Mouse (Mus musculus) urinary bladder, postnatal 10 days (tissue): ENCODE data around the gene Dhh.
"Not testable (repeated sequence)": the region's sequence is repeated elsewhere in the genome, so short reads cannot be mapped to it uniquely, and the experiment has no call there.

Experiments used
- DNase-seq: peaks from one replicate; pipeline ENCODE4 v3.0.0; 2022; ENCODE audit warnings: low spot score

Dhh gene

DNA sequence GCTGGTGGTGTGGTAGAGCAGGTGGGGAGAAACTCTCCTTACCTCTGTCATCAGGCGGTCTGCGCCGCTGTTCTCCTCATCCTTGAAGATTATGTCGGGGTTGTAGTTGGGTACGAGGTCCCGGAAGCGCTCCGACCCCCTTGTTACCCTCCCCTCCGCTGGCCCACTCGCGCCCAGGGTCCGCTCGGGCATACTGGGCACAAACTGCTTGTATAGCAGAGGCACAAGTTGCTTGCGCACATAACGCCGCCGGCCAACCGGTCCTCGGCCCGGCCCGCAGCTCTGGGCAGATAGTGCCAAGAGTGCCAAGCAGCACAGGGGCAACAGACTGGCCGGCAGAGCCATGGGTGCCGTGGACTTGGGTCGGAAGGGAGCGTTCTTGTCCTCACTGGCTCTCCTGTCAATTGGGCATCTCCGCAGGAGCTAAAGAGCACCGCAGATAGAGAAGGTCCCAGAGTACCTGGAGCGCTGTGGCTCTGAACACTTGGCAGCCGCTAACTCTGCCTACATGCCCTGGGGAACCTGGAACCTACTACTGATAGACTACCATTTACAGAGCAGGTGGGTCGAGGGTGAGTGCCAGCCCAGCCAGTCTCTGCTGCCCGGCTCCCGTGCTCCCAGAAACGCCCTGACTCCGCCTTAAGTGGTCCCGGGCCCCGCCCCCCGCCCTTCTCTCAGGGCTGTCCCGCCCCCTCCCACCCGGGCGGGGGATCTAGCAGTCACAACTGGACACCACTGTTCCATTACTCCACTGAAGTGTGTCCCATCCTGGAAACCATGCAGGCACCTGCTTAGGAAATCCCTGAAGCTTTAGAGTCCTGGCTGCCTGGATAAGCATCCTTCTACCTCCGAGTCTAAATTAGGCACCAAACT is at the start of gene Dhh:
TSS of gene Dhh (minus strand) at position 613 of the 873 bp plus-strand sequence.
- DNase-seq, result no peak

DNA sequence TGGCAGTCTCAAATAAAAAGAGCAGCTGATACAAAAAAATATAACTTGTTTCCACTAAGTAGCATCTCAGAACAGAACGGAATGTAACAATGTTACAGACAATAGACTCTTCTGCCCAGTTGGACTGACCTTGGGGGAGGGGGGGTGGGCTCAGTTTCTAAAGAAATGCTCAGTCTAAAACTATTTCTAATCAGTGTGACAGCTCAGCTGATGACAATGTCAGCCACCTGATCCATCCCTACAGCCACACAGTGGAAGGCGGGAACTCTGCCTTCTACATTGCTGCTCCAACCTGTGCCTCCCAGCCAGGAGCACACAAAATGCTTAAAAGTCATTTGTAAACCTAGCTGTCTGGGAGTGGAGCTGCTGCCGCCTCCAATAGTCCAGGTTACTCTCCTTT is 49.5 kb upstream of the Dhh start:
- DNase-seq, result no peak

DNA sequence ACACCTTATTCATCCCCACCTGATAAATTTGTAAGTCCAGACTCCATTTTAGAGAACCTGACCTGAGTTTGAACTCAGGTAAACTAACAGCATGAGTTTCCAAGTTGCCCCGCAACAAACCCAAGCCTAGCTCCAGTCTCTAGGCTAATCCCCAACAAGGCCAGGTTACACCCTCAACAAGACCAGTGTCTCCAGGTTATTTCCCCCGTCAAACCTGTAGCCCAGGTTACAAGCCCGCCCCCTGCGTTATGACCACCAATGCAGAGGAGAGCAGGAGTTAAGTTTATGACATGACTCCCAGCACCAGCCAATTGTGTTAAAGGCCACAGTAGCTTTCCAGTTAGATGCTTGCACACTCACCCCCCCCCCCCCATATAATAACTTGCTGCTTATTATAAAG is 44.8 kb upstream of the Dhh start:
- DNase-seq, result no peak

DNA sequence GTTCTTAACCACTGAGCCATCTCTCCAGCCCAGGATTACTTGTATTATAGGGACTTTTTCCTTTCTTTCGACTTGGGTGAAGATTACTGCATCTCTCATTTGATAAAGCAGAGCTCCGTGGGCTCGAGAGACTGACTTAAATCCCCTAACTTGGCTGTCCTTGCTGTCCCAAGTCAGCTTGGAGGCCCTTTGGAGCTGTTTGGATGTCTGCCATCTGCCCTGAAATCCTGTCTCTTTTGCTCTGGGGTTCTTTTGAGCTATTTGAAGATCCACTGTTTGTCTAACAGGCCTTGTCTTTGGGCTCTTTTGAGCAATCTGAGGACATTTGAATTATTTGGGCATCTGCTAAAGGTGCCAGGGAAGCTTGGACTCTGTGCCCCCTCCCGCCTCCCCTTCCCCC is 43.7 kb upstream of the Dhh start:
- DNase-seq, result no peak

DNA sequence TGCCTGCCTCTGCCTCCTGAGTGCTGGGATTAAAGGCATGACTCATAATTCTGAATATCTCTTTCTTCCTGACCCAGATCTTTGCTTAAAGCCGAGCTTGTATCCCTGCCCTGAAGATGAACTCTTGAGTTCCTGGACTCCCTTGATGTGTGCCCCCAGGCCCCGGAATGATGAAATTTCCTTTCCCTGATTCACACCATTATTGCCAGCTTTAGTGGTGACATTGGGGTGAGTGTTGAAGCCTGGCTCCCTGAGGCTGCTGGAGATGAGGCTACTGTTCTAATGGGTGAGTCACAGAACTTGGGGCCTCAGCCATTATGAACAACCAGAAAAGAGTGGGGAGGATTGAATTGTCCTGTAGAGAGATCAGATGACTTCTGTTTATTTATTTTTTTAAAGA is 43.2 kb upstream of the Dhh start:
- no peak for DNase-seq

DNA sequence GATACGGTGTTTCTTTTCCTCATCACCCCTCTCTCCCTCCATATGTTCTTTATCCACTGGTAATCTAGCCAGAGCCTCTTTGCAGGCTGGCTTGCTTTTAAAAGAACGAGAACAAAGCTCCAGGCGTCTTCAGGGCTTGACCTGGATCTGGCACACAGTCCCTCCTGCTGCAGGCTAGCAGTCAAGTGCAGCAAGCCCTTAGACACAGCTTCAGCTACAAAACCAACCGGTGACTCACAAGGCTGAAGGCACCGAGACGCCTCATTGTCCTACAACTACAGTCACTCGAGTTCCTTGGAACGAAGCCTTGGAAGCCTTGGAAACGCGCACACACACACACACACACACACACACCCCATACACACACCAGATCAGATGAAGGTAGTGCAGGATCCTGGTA is 42.5 kb upstream of the Dhh start:
- DNase-seq, result no peak

DNA sequence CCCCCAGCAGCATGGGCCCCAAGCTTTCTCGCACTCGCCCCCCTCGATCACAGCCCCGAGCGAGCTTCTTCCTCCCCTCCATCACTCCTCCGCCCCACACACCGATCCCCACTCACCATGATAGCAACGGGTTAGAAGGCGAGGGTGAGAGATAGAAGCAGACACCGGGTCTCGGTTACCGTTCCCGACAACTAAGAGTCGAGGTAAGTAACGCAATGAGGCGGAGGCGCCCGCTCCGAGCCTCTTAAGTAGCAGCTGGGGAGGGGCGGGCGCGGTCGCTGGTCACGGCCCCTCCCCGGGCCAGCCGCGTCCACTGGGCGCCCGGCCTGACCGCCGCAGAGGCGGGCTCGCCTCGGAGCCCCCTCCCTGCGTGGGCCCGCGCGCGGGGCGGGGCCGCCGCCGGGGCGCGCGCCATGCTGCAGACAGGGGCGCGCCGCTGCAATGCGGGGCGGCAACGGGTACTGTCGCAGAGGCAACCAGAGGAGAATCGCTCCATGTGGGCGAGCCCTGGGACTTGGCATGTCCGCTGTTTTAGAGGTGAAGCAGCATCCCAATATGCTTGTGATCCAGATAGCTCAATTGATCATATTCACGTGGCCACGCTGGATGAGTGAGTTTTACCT is 36.0 kb upstream of the Dhh start, which contains the start of gene Tuba1b:
TSS of gene Tuba1b (minus strand) at position 349 of the 623 bp plus-strand sequence.
- peak; percentile 64 for DNase-seq

DNA sequence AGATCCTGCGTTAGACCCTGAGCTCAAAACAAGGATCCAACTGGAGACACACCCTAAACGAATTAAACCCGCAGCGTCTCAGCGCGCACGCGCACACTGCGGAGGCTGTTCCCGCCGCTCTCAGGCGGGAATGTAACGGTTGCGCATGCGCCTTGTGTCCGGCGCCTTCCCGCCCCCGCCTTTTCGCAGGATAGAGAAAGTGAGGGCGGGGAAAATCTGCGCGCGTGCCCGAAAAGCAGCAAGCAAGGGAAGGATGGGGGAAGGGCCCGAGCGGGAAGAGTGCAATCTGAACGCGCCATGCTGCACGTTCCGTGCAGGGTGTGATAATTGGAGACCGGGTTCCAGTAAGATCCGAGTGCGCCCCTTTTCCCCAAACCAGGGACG is 35.5 kb upstream of the Dhh start:
- DNase-seq, result peak; percentile 80

DNA sequence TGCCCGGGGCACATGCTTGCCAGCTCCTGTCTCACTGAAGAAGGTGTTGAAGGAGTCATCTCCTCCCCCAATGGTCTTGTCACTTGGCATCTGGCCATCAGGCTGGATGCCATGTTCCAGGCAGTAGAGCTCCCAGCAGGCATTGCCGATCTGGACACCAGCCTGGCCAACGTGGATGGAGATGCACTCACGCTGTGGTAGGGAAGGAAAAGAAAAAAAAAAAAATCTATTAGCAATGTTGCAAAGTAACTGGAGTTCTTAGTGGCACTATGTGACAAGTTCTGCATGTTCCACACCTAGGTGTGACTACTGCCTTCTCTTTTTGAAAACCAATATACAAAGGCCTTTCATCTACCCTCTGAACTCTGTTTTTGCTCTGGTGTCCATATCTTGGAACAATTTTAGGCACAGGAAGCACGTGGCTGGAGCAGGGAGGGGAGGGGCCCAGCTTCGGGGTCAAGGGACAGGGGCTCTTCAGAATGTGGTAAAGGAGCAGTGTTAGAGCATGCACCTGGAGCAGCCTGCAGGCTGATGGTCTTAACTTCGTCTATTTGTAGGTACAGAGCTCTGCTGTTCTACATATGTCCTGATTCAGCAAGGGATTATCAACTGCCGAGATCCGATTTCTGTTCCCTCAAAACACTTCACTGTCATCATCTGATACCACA is 34.8 kb upstream of the Dhh start:
- not testable (repeated sequence) for DNase-seq

DNA sequence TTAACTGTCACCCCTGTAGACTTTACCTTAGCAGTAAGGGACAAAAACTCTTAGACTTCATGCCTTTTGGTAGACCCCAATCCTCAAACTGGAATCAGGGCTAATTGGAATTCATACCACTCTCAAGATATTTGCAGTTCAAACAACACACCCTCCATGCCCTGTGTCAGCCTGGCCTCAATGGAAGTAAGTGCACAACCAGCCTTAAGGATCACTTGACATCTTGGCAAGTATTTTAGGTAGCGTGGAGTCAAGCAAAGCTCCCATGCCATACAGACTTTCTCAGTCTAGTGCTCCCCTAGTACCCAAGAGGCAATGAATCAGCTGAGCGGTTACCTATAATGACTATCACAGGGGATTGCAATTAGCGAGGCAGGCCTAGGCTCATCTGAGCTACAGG is 32.7 kb upstream of the Dhh start:
- DNase-seq, result no peak

DNA sequence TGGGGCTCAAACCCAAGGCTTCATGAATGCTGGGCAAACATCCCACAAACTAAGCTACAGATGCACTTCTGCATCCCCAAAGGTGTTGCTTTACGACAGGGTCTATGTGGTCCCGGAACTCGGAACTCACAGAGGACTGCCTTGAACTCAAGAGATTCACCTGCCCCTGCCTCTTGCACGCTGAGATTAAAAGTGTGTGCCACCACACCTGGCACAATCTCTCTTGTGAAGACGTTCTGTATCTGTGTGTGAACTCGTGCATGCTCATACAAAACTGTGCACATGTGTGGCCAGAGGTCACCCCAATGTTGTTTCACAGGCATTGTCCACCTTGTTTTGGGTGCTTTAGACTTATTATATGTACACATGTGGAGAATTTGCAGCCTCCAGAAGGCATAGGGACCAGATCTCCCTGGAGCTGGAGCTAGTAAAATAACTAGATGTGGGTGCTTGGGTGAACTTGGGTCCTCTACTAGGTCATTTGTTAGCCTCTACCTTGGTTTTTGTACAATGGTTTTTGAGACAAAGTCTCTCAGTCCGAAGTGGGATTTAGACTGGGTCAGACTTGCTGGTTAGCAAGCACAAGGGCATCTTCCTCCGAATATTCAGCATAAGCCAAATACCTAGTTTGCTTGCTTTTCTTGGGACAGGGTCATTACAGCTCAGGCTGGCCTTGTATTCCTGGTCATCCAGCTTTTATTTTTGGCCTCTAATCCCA is 31.8 kb upstream of the Dhh start:
- DNase-seq, result no peak

DNA sequence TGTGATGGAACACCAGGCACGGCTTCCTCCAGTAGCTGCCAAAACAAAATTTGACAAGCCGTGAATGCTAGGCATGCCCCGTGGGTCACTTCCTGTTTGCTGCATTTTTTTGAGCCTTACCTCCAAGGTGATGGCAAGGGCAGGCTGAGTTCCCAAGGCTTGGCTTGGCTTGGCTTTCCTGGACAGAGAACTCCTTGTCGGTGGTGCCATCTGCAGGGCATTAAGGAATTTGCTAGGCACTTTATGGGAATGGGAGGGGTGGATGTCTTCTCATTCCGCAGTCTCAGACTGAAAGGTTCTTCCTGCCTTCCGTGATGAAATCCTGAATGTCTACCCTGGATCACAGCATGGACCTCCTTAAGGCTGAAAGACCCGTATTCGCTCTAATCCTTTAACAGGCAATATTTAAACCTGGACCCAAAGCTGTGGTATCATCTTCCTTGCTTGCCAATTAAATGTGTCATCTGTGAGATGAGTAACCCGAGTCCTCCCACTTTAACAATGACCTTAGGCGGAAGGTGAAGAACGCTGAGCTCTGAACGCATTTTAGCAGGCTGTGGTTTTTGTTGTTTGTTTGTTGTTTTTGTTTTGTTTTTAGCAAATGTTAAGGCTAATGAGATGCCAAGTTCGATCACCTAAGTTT is 30.4 kb upstream of the Dhh start:
- no peak for DNase-seq

DNA sequence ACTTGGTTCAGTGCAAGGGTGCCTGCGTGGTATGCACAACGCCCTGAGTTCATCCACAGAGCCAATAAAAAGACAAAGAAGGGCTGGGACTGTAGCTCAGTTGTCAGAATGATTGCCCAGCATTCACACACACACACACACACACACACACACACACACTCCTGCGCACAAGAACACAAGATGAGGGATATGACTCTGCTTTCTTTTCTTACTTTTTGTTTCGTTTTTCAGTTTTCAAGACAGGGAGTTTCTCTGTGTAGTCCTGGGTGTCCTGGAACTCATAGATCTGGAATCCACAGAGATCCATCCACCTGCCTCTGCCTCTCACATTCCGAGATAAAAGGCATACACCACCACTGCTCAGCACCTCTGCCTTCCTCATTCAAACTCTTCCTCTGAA is 29.2 kb upstream of the Dhh start:
- no peak for DNase-seq

DNA sequence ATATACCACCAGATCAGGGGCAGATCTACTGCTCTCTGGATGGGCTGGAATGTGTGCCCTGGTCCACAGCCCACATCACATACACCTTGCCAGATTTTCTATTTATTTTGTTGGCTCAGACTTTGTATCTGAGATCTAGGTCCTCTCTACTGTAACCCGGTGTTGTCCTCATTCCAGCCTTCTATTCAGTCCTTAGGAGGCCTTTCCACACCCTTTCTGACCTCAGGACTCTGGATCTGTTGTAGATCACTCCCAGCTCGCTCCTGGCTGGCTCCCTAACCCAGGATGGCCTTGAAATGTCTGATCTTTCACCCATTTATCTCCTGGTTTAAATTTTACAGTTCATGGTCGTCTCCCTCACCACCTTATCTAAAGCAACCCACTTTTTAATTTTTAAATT is 26.3 kb upstream of the Dhh start:
- no peak for DNase-seq

DNA sequence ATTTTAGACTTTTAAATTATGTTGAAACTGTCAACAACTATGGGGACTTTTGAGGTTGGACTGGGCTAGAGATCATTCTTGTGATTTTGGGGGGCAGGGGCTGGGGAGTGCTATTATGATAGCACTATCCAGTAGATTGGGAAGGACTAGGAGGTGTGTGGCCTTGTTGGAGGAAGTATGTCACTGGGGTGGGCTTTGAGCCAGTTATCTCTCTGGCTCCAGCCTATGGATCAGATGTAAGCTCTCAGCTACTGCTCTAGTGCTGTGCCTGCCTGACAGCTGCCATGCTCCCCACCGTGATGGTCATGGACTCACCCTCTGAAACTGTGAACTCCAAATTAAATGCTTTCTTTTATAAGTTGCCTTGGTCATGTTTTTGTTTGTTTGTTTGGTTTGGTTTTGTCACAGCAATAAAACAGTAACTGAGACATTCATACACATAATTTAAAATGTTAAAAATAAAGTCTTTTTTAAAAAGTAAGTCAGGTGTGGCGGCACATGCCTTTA is 24.7 kb upstream of the Dhh start:
- DNase-seq, result no peak

DNA sequence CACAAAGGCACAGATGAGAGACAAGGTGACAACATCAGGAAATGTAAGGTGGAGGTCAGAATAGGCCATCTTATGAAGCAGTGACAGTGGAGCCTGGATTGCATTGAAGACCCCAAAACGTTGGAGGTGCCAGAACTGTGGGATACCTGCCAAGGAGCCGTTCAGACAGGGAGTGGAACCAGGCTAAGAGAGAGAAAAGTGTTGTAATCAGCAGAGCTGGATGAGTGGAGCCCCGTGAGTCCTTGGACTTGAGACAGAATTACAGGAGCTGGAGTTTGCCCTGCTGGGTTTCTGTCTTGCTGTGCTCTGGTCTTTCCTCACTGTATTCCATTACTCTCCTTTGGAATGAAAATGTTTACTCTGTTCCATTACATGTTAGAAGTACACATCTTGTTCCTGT is 24.2 kb upstream of the Dhh start:
- no peak for DNase-seq

DNA sequence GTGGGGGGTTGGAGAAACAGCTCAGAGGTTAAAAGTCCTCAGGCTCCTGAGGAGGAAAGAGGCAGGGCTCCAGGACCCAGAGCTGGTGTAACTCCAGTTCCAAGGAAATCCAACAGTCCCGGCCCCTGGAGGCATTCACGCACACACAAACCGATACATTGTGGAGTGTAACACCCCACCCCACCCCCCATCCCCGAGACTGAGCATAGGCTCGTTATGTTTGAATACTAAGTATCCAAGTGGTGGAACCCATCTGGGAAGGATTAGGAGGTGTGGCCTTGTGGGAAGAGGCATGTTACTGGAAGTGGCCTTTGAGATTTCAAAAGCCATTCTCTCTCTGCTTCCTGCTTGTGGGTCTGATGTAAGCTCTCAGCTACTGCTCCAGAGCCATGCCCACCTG is 23.2 kb upstream of the Dhh start:
- DNase-seq, result no peak

DNA sequence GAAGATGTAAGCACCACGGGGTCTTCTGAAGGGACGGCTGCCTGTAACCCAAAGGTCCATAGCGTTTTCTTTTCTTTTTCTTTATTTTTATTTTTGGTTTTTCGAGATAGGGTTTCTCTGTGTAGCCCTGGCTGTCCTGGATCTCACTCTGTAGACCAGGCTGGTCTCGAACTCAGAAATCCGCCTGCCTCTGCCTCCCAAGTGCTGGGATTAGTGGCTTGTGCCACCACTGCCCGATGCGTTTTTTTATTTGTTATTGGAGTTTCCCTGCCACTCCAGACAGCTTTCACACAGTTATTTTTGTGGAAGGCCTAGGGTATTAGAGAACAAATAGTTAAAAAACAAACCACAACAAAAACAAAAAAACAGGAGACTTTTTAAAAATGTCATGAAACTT is 20.2 kb upstream of the Dhh start:
- not testable (repeated sequence) for DNase-seq

DNA sequence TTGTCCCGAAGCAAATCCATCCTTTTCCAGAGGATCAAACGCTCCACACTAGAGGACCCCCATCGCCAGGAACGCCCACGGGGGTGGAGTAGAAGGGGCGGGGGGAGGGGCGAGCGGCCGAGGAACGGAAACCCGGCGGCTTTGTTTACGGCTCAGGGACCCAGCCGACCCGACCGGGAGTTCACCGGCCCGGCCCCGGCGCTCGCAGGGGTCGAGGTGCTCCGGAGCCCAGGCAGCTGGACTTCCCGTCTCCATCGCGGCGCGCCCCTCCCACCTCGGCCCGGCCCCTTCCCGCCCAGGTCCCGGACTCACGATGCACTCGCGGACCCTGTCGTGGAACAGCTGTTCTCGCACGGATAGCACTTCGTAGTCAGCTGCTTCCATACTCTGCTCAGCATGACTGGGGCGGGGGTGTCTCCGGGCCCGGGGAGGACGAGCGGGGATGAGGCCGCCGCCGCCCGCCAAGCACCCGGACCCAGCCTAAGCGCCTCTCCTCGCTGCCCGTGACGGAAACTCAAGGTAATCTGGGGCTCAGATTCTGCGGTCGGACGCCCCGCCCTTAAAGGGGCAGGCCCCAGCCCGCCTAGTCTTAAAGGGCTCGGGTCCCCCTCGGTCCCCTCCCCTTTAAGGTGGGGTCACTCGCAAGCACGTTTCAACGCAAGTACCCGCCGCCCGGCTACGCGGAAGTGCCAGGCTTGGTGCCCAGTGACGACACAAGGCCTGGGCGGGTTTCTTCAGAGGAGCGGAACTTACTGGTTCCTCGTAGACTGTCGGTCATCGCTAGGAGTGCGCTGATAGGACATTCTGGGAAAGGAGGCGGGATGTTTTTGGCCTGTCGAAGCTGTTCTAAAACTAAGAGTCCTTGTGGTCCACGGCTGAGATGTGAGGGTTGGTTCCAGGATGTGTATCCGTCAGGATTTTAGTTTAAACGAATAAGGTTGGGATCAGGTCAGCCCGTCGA is 19.5 kb upstream of the Dhh start, which contains the start of gene Lmbr1l:
TSS of gene Lmbr1l (minus strand) at position 694 of the 961 bp plus-strand sequence.
- peak; percentile 97 for DNase-seq

DNA sequence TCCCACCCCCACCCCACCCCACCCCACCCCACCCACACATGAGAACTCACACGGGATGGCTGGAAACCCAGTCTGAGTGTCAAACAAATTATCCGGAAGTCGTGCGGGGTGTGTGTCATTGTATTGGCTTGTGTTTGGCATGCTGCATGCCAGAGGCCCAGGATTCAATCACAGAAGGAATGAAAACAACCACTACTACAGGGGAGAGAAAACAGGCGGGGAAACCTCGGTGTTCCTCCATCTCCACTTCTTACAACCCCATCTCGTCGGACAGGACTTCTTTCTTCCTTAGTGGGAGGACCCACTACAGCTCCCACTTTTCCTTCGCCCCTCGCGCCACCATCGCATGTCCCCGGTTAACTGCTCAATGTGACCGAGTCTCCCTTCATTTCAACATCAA is 18.8 kb upstream of the Dhh start:
- no peak for DNase-seq
